Mouse (Mus musculus): ENCODE results near the gene Clca2. TPM values are rescaled to one million over a fixed set of nuclear protein-coding genes. Genes with fewer than 3 reads are reported as not detected.
"Not testable (repeated sequence)": the region's sequence is repeated elsewhere in the genome, so short reads cannot be mapped to it uniquely, and the experiment has no call there.

Gene Clca2
- polyA plus RNA-seq, 1 experiment: not detected

GRCm38 (mm10) chr3:145101891-145102555 is 2.8 kb upstream of the Clca2 start:
- H3K4me3 ChIP-seq (ENCODE audit: insufficient read depth, low read length): no peak overlapping the region
- no peak overlapping the region for H3K27ac ChIP-seq (ENCODE audit: insufficient read depth, low read depth, low read length)

GRCm38 (mm10) chr3:145087857-145088598 is 11.2 kb downstream of the Clca2 start:
- no peak overlapping the region for H3K4me3 ChIP-seq (ENCODE audit: insufficient read depth, low read length)
- H3K4me1 ChIP-seq (ENCODE audit: control insufficient read depth, insufficient read depth, low read length): no peaks in the 10 kb centered on the region
- TF ChIP-seq POLR2A (IDR thresholded peaks at IDR 0.05; ENCODE audit: borderline replicate concordance, low read depth, low read length): no peak
- no peak for TF ChIP-seq CTCF (IDR thresholded peaks at IDR 0.05; ENCODE audit: low read depth, low read length)
- no peak overlapping the region for H3K27ac ChIP-seq (ENCODE audit: insufficient read depth, low read depth, low read length)

More at GRCm38 (mm10) chr3:145101891-145102555, 2.8 kb upstream of the Clca2 start:
- peaks cover 43% of the 10 kb centered on the region for H3K4me1 ChIP-seq (ENCODE audit: control insufficient read depth, insufficient read depth, low read length)
- TF ChIP-seq CTCF (IDR thresholded peaks at IDR 0.05; ENCODE audit: low read depth, low read length) (no peak), POLR2A (IDR thresholded peaks at IDR 0.05; ENCODE audit: borderline replicate concordance, low read depth, low read length) (no peak)

- TF ChIP-seq POLR2A (IDR thresholded peaks at IDR 0.05; ENCODE audit: borderline replicate concordance, low read depth, low read length): no peak
- no peak for TF ChIP-seq CTCF (IDR thresholded peaks at IDR 0.05; ENCODE audit: low read depth, low read length)
- H3K27ac ChIP-seq (ENCODE audit: insufficient read depth, low read depth, low read length): no peak overlapping the region
These were observed 13.1 kb downstream of the Clca2 start for GRCm38 (mm10) chr3:145086180-145086579.

GRCm38 (mm10) chr3:145083081-145083480 is 16.2 kb downstream of the Clca2 start:
- H3K4me3 ChIP-seq (ENCODE audit: insufficient read depth, low read length): no peak overlapping the region
- H3K4me1 ChIP-seq (ENCODE audit: control insufficient read depth, insufficient read depth, low read length): no peaks in the 10 kb centered on the region
- H3K27ac ChIP-seq (ENCODE audit: insufficient read depth, low read depth, low read length): no peak overlapping the region
- TF ChIP-seq CTCF (IDR thresholded peaks at IDR 0.05; ENCODE audit: low read depth, low read length) (no peak), POLR2A (IDR thresholded peaks at IDR 0.05; ENCODE audit: borderline replicate concordance, low read depth, low read length) (no peak)

More at GRCm38 (mm10) chr3:145086180-145086579, 13.1 kb downstream of the Clca2 start:
- H3K4me1 ChIP-seq (ENCODE audit: control insufficient read depth, insufficient read depth, low read length): no peaks in the 10 kb centered on the region
- H3K4me3 ChIP-seq (ENCODE audit: insufficient read depth, low read length): no peak overlapping the region

- Histone ChIP-seq H3K4me3 (ENCODE audit: insufficient read depth, low read length) (no peak overlapping the region), H3K27ac (ENCODE audit: insufficient read depth, low read depth, low read length) (no peak overlapping the region), H3K4me1 (ENCODE audit: control insufficient read depth, insufficient read depth, low read length) (no peaks in the 10 kb centered on the region)
- TF ChIP-seq POLR2A (IDR thresholded peaks at IDR 0.05; ENCODE audit: borderline replicate concordance, low read depth, low read length) (no peak), CTCF (IDR thresholded peaks at IDR 0.05; ENCODE audit: low read depth, low read length) (no peak)
These were observed 18.3 kb downstream of the Clca2 start for GRCm38 (mm10) chr3:145080904-145081303.

DNA sequence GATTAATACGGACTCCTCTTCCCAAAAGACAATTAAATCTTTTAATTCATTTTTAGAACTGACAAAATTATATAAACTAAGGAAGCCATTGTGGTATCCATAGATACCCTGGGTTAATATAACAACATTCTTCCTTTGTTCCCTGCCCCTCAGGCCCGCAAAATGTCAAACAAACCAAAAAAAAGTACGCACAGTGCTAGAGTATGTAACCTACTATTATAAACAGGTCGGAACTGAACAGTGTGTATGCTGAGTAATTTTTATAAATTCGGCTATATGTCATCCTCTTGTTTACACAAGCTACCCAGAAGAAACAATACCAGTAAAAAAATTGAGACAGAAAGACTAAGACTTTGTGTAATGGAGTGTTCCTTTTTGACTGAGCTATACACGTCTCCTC is 20.8 kb downstream of the Clca2 start:
- TF ChIP-seq POLR2A (IDR thresholded peaks at IDR 0.05; ENCODE audit: borderline replicate concordance, low read depth, low read length) (no peak), CTCF (IDR thresholded peaks at IDR 0.05; ENCODE audit: low read depth, low read length) (no peak)
- no peak overlapping the region for H3K27ac ChIP-seq (ENCODE audit: insufficient read depth, low read depth, low read length)
- peaks cover 7% of the 10 kb centered on the region for H3K4me1 ChIP-seq (ENCODE audit: control insufficient read depth, insufficient read depth, low read length)
- no peak overlapping the region for H3K4me3 ChIP-seq (ENCODE audit: insufficient read depth, low read length)

- TF ChIP-seq CTCF (IDR thresholded peaks at IDR 0.05; ENCODE audit: low read depth, low read length) (no peak), POLR2A (IDR thresholded peaks at IDR 0.05; ENCODE audit: borderline replicate concordance, low read depth, low read length) (no peak)
- no peak overlapping the region for H3K27ac ChIP-seq (ENCODE audit: insufficient read depth, low read depth, low read length)
- no peak overlapping the region for H3K4me3 ChIP-seq (ENCODE audit: insufficient read depth, low read length)
- H3K4me1 ChIP-seq (ENCODE audit: control insufficient read depth, insufficient read depth, low read length): peaks cover 11% of the 10 kb centered on the region
These were observed 26.9 kb downstream of the Clca2 start for GRCm38 (mm10) chr3:145072339-145072738.

DNA sequence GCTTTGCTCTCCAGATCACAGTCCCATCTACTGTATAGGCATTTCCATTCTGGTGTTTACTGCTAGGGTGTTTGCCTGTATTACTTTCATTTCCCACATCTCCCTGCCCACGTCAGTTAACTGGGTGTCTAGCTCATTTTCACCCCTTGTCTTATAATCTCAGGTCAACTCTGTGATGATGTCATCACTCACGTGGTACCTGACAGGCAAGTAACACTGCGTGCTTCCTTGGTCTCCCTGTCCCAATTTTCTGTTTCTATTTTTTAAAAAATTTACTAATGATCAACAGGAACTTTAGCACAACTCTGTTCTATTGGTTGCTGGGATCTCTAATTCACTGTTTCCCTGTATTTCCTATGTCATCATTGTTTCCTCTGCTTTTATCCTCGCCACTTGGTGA is 30.3 kb downstream of the Clca2 start:
- TF ChIP-seq CTCF (IDR thresholded peaks at IDR 0.05; ENCODE audit: low read depth, low read length) (no peak), POLR2A (IDR thresholded peaks at IDR 0.05; ENCODE audit: borderline replicate concordance, low read depth, low read length) (no peak)
- H3K27ac ChIP-seq (ENCODE audit: insufficient read depth, low read depth, low read length): no peak overlapping the region
- no peak overlapping the region for H3K4me3 ChIP-seq (ENCODE audit: insufficient read depth, low read length)
- H3K4me1 ChIP-seq (ENCODE audit: control insufficient read depth, insufficient read depth, low read length): peaks cover 4% of the 10 kb centered on the region

GRCm38 (mm10) chr3:145055138-145055537 is 44.1 kb downstream of the Clca2 start:
- H3K4me1 ChIP-seq (ENCODE audit: control insufficient read depth, insufficient read depth, low read length); H3K27ac ChIP-seq (ENCODE audit: insufficient read depth, low read depth, low read length); H3K4me3 ChIP-seq (ENCODE audit: insufficient read depth, low read length): not testable (repeated sequence)

- Histone ChIP-seq H3K27ac (ENCODE audit: insufficient read depth, low read depth, low read length) (no peak overlapping the region), H3K4me1 (ENCODE audit: control insufficient read depth, insufficient read depth, low read length) (no peaks in the 10 kb centered on the region), H3K4me3 (ENCODE audit: insufficient read depth, low read length) (no peak overlapping the region)
- TF ChIP-seq CTCF (IDR thresholded peaks at IDR 0.05; ENCODE audit: low read depth, low read length): no peak
- TF ChIP-seq POLR2A (IDR thresholded peaks at IDR 0.05; ENCODE audit: borderline replicate concordance, low read depth, low read length): no peak
These were observed 49.4 kb downstream of the Clca2 start for GRCm38 (mm10) chr3:145049820-145050219.

All from bone marrow macrophage, adult 2 months (primary cell).